Mouse (Mus musculus): ENCODE results near the gene Zfp811.

Gene Zfp811

DNA sequence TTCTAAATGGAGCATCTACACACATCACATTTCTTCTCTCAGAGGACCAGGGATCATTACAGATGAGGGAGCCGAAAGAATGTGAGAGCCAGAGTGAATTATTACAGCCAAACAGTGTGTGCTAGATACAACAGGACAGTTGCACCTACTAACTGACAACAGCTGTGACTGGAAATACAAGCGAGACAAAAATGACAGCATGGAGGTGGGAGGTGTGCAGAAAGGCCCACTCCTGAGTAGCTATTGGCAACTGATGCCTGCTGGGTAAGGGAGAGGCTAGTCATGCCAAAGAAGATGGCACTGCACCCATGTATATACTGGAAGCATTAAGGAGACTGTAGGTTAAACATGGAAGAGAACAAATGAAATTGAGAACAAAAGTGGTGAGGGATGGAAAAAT, 43.3 kb downstream of the Zfp811 start:
- ATAC-seq (ENCODE audit: insufficient number of reproducible peaks, low FRiP score, low TSS enrichment): no peak

- no peak for ATAC-seq (ENCODE audit: insufficient number of reproducible peaks, low FRiP score, low TSS enrichment)
Measured at GRCm38 (mm10) chr17:32757331-32757730, 52.4 kb downstream of the Zfp811 start.

GRCm38 (mm10) chr17:32753634-32754033, 56.1 kb downstream of the Zfp811 start:
- no peak for ATAC-seq (ENCODE audit: insufficient number of reproducible peaks, low FRiP score, low TSS enrichment)

GRCm38 (mm10) chr17:32752813-32753360, 56.8 kb downstream of the Zfp811 start:
- ATAC-seq (ENCODE audit: insufficient number of reproducible peaks, low FRiP score, low TSS enrichment): no peak

- no peak for ATAC-seq (ENCODE audit: insufficient number of reproducible peaks, low FRiP score, low TSS enrichment)
Measured at GRCm38 (mm10) chr17:32750611-32751010, 59.1 kb downstream of the Zfp811 start.

All from cerebellum, adult (tissue).